Mouse (Mus musculus): Measurements from ENCODE around the gene Cdc42ep4. TPM values are rescaled to one million over a fixed set of nuclear protein-coding genes. Genes with fewer than 3 reads are reported as not detected.
A peak's percentile ranks its signal among the peaks of the same experiment; 100 is the strongest.

The Cdc42ep4 gene
- polyA plus RNA-seq, 2 experiments, result 47.3 to 49.6 TPM

- Histone ChIP-seq H3K27ac (replicated peaks; ENCODE audit: low read depth, low read length) (0 out of 2 replicates have a peak overlapping the region, but pooled peaks have one; percentile 91), H3K9me3 (ENCODE audit: control insufficient read depth, low read length) (no peaks in the 10 kb centered on the region), H3K4me3 (replicated peaks; ENCODE audit: low read length) (no peak overlapping the region), H3K4me2 (replicated peaks; ENCODE audit: low read depth, low read length, severe bottlenecking) (no peak overlapping the region), H3K9ac (ENCODE audit: low read depth, low read length, severe bottlenecking) (no peak overlapping the region), H3K4me1 (ENCODE audit: control insufficient read depth, insufficient read depth, low read length) (peaks cover 32% of the 10 kb centered on the region), H3K27me3 (ENCODE audit: control insufficient read depth, insufficient read depth, low read length) (no peaks in the 10 kb centered on the region), H3K36me3 (ENCODE audit: control insufficient read depth, insufficient read depth, low read length) (no peaks in the 10 kb centered on the region)
- 78% methylated on average over 11 of the region's 11 CpGs for WGBS
- no peak for ATAC-seq (ENCODE audit: low FRiP score, low read depth)
- no peak for TF ChIP-seq POLR2A (IDR thresholded peaks at IDR 0.05; ENCODE audit: borderline replicate concordance, extremely low read depth, insufficient read depth, insufficient read length)
- no peak for DNase-seq (ENCODE audit: low spot score)
Observed at GRCm38 (mm10) chr11:113787009-113787408, 35.3 kb upstream of the Cdc42ep4 start.

- Histone ChIP-seq H3K4me2 (replicated peaks; ENCODE audit: low read depth, low read length, severe bottlenecking) (peak overlapping the region; percentile 47), H3K4me3 (replicated peaks; ENCODE audit: low read length) (peak overlapping the region; percentile 22; the same call in 1 of the 2 replicates), H3K4me1 (ENCODE audit: control insufficient read depth, insufficient read depth, low read length) (peaks cover 31% of the 10 kb centered on the region), H3K9ac (ENCODE audit: low read depth, low read length, severe bottlenecking) (no peak overlapping the region; the same call in 1 of the 2 replicates), H3K9me3 (ENCODE audit: control insufficient read depth, low read length) (no peaks in the 10 kb centered on the region), H3K36me3 (ENCODE audit: control insufficient read depth, insufficient read depth, low read length) (no peaks in the 10 kb centered on the region), H3K27ac (replicated peaks; ENCODE audit: low read depth, low read length) (peak overlapping the region; percentile 91), H3K27me3 (ENCODE audit: control insufficient read depth, insufficient read depth, low read length) (no peaks in the 10 kb centered on the region)
- no peak for TF ChIP-seq POLR2A (IDR thresholded peaks at IDR 0.05; ENCODE audit: borderline replicate concordance, extremely low read depth, insufficient read depth, insufficient read length)
- DNase-seq (ENCODE audit: low spot score) (no peak), ATAC-seq (ENCODE audit: low FRiP score, low read depth) (no peak)
- 38% methylated on average over 4 of the region's 4 CpGs for WGBS
Observed at GRCm38 (mm10) chr11:113786395-113786794, 34.7 kb upstream of the Cdc42ep4 start.

- no peaks in the 10 kb centered on the region for H3K27me3 ChIP-seq (ENCODE audit: control insufficient read depth, insufficient read depth, low read length)
- H3K4me3 ChIP-seq (replicated peaks; ENCODE audit: low read length), result peak overlapping the region; percentile 22
- 0 out of 2 replicates have a peak, but pooled peaks cover 3% of the 10 kb centered on the region for H3K36me3 ChIP-seq (ENCODE audit: control insufficient read depth, insufficient read depth, low read length)
- no peak for TF ChIP-seq POLR2A (IDR thresholded peaks at IDR 0.05; ENCODE audit: borderline replicate concordance, extremely low read depth, insufficient read depth, insufficient read length)
- ATAC-seq (ENCODE audit: low FRiP score, low read depth) (peak; percentile 94), DNase-seq (ENCODE audit: low spot score) (peak; percentile 92)
- peak overlapping the region; percentile 47 for H3K4me2 ChIP-seq (replicated peaks; ENCODE audit: low read depth, low read length, severe bottlenecking)
- peaks cover 31% of the 10 kb centered on the region for H3K4me1 ChIP-seq (ENCODE audit: control insufficient read depth, insufficient read depth, low read length)
- peak overlapping the region; percentile 91 for H3K27ac ChIP-seq (replicated peaks; ENCODE audit: low read depth, low read length)
- peak overlapping the region; percentile 53 for H3K9ac ChIP-seq (ENCODE audit: low read depth, low read length, severe bottlenecking)
- WGBS, result 2% methylated on average over 19 of the region's 19 CpGs
- H3K9me3 ChIP-seq (ENCODE audit: control insufficient read depth, low read length), result no peaks in the 10 kb centered on the region
Observed at GRCm38 (mm10) chr11:113785406-113786171, 33.9 kb upstream of the Cdc42ep4 start.

- Histone ChIP-seq H3K9ac (ENCODE audit: low read depth, low read length, severe bottlenecking) (no peak overlapping the region; the same call in 1 of the 2 replicates), H3K36me3 (ENCODE audit: control insufficient read depth, insufficient read depth, low read length) (0 out of 2 replicates have a peak, but pooled peaks cover 5% of the 10 kb centered on the region), H3K4me1 (ENCODE audit: control insufficient read depth, insufficient read depth, low read length) (peaks cover 31% of the 10 kb centered on the region), H3K9me3 (ENCODE audit: control insufficient read depth, low read length) (no peaks in the 10 kb centered on the region), H3K4me3 (replicated peaks; ENCODE audit: low read length) (no peak overlapping the region), H3K4me2 (replicated peaks; ENCODE audit: low read depth, low read length, severe bottlenecking) (peak overlapping the region; percentile 47), H3K27me3 (ENCODE audit: control insufficient read depth, insufficient read depth, low read length) (no peaks in the 10 kb centered on the region), H3K27ac (replicated peaks; ENCODE audit: low read depth, low read length) (peak overlapping the region; percentile 91)
- no peak for TF ChIP-seq POLR2A (IDR thresholded peaks at IDR 0.05; ENCODE audit: borderline replicate concordance, extremely low read depth, insufficient read depth, insufficient read length)
- 48% methylated on average over 2 of the region's 2 CpGs for WGBS
- DNase-seq (ENCODE audit: low spot score) (no peak), ATAC-seq (ENCODE audit: low FRiP score, low read depth) (no peak; the same call in 1 of the 2 replicates)
Observed at GRCm38 (mm10) chr11:113784656-113785396, 33.1 kb upstream of the Cdc42ep4 start.

GRCm38 (mm10) chr11:113782496-113782895 is 30.8 kb upstream of the Cdc42ep4 start:
- H3K4me3 ChIP-seq (replicated peaks; ENCODE audit: low read length), result no peak overlapping the region
- 79% methylated on average over 2 of the region's 2 CpGs for WGBS
- no peak for DNase-seq (ENCODE audit: low spot score)
- ATAC-seq (ENCODE audit: low FRiP score, low read depth), result no peak
- H3K9me3 ChIP-seq (ENCODE audit: control insufficient read depth, low read length), result no peaks in the 10 kb centered on the region
- no peak overlapping the region for H3K9ac ChIP-seq (ENCODE audit: low read depth, low read length, severe bottlenecking)
- TF ChIP-seq POLR2A (IDR thresholded peaks at IDR 0.05; ENCODE audit: borderline replicate concordance, extremely low read depth, insufficient read depth, insufficient read length), result no peak
- 0 out of 2 replicates have a peak, but pooled peaks cover 5% of the 10 kb centered on the region for H3K36me3 ChIP-seq (ENCODE audit: control insufficient read depth, insufficient read depth, low read length)
- no peak overlapping the region for H3K27ac ChIP-seq (replicated peaks; ENCODE audit: low read depth, low read length)
- H3K4me2 ChIP-seq (replicated peaks; ENCODE audit: low read depth, low read length, severe bottlenecking), result no peak overlapping the region
- no peaks in the 10 kb centered on the region for H3K27me3 ChIP-seq (ENCODE audit: control insufficient read depth, insufficient read depth, low read length)
- H3K4me1 ChIP-seq (ENCODE audit: control insufficient read depth, insufficient read depth, low read length), result peaks cover 44% of the 10 kb centered on the region

All from limb, embryonic 14.5 days (tissue).